Mouse (Mus musculus): ENCODE measurements around the gene Zpbp2.

DNA sequence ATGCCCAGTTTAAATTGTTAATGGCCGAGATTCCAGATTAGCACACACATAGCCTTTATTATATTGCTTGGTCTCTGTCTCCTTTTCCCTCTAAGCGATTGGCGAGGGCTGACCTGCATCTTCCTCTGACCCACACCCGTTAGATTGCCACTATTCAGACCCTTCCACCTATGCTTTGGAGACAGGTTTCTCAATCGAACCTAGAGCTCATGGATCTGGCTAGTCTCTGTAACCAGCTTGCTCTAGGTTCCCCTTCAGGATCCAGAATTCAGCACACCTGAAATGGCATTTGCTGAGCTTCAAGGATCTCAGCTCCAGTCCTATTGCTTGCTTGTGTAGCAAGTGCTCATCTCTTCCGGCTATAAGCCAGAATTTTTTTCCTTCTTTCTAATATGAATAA is 18.6 kb downstream of the Zpbp2 start:
- TF ChIP-seq GATA2 (IDR thresholded peaks at IDR 0.05; ENCODE audit: borderline replicate concordance, low read depth, low read length) (no peak), GATA1 (IDR thresholded peaks at IDR 0.05; ENCODE audit: borderline replicate concordance, low read length) (no peak), CTCF (IDR thresholded peaks at IDR 0.05; ENCODE audit: low read depth, low read length) (no peak), TAL1 (conservative IDR thresholded peaks at IDR 0.05; ENCODE audit: low read depth, low read length) (no peak)

Data from G1E (cell line).